Mouse (Mus musculus) adipose tissue, adult 10 weeks (tissue): ENCODE results near the gene Olfr103. TPM values are rescaled to one million over a fixed set of nuclear protein-coding genes. Genes with fewer than 3 reads are reported as not detected.

Experiments used
- polyA plus RNA-seq: library from polyadenylated mRNA; stranded (reverse); fragments of 350-450 nt; fragmentation: Illumina TruSeq; extraction: RNeasy Lipid Tissue Mini Kit (QIAGEN cat#74804); gene quantifications from one replicate; pipeline ENCODE4 v1.2.3, GENCODE M21; 2014; ENCODE audit warnings: low read depth, low replicate concordance

Gene Olfr103
- not detected for polyA plus RNA-seq

GRCm38 (mm10) chr17:37339598-37339997 is at the start of gene Olfr103:
Gene Olfr103, minus strand, starts transcription at chr17:37339698.

DNA sequence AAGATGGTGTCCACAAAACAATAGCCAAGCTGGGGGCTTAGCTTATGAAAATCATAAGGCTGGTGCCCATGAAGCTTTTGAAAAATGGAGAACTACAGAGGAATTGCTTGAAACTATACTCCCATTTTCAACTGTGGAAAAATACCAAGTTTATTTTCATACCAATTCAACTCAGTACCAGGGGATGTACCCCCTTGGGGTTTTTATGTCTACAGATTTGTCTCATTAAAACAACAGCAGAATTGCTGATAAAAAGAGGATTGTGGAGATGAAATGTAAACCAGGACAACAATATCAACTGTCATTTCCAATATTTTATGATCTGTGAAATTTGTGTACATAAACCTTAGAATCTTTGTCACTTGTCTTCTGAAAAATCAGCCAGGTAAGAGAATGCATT is 39.2 kb upstream of the Olfr103 start, which contains the start of gene Olfr105-ps:
TSS of gene Olfr105-ps (plus strand) at position 301 of the 400 bp plus-strand sequence.

DNA sequence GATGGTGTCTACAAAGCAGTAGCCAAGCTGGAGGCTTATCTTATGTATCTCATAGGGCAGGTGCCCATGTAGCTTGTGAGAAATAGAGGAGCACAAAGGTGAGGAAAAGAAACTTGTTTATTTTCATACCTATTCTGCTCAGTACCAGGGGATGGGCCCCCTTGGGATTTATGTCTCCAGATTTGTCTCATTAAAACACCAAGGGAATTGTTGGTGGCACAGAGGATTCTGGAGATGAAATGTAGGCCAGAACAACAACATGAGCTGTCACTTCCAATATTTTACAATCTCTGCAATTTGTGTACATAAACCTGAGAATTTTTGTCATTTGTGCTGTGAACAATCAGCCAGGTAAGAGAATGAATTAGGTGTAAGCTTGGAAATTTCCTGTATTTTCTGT is 19.8 kb upstream of the Olfr103 start, which contains the start of gene Olfr104-ps:
TSS of gene Olfr104-ps (plus strand) at position 301 of the 400 bp plus-strand sequence.

DNA sequence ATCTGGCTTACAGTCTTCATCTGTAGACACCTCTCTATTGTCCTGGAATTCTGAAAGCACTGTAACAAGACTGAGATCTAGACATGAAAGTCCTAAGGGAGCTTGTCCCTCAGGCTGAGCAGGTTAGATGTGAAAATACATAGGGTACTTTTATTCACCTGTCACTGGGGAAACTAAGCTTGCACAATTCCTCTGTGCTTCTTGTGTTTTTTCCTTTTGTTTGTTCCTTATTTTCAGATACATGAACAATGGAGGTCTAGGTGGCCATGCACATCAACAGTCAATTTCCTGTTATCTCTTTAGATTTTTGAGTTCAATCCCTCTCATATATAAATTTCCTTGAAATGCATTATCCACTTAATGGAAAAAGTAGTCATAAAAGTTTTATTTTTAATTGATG is 22.5 kb downstream of the Olfr103 start, which contains the start of gene Olfr102:
TSS of gene Olfr102 (minus strand) at position 101 of the 400 bp plus-strand sequence.

GRCm38 (mm10) chr17:37304213-37304612 is 35.3 kb downstream of the Olfr103 start, which contains the start of gene Olfr101:
Gene Olfr101, minus strand, starts transcription at chr17:37304313.

Other genes with a start within 250 kb of the Olfr103 start
- not detected for gene Olfr91, start 241.4 kb downstream of the Olfr103 start, polyA plus RNA-seq
- gene Olfr92, start 219.6 kb downstream of the Olfr103 start, polyA plus RNA-seq = not detected
- gene Olfr93, start 178.2 kb downstream of the Olfr103 start, polyA plus RNA-seq = not detected
- gene Ubd, start 145.8 kb downstream of the Olfr103 start, polyA plus RNA-seq = 3.3 TPM
- gene Olfr94, start 138.7 kb downstream of the Olfr103 start, polyA plus RNA-seq = not detected
- gene Olfr95, start 126.6 kb downstream of the Olfr103 start, polyA plus RNA-seq = not detected
- not detected for gene Olfr96, start 119.6 kb downstream of the Olfr103 start, polyA plus RNA-seq
- not detected for gene Olfr97, start 102.4 kb downstream of the Olfr103 start, polyA plus RNA-seq
- not detected for gene Olfr98, start 75.9 kb downstream of the Olfr103 start, polyA plus RNA-seq
- gene H2-M3, start 69.5 kb downstream of the Olfr103 start, polyA plus RNA-seq = 8.0 TPM
- gene Olfr99, start 56.2 kb downstream of the Olfr103 start, polyA plus RNA-seq = not detected
- gene Olfr101, start 35.4 kb downstream of the Olfr103 start, polyA plus RNA-seq = not detected
- gene Olfr102, start 22.6 kb downstream of the Olfr103 start, polyA plus RNA-seq = not detected
- gene Olfr104-ps, start 19.9 kb upstream of the Olfr103 start, polyA plus RNA-seq = not detected
- not detected for gene Olfr105-ps, start 39.3 kb upstream of the Olfr103 start, polyA plus RNA-seq
- gene Olfr106-ps, start 50.7 kb upstream of the Olfr103 start, polyA plus RNA-seq = not detected
- gene Olfr107, start 59.5 kb upstream of the Olfr103 start, polyA plus RNA-seq = not detected
- not detected for gene Olfr108, start 105.8 kb upstream of the Olfr103 start, polyA plus RNA-seq
- gene Olfr109, start 119.2 kb upstream of the Olfr103 start, polyA plus RNA-seq = not detected
- not detected for gene H2-M2, start 143.9 kb upstream of the Olfr103 start, polyA plus RNA-seq
- not detected for gene Olfr110, start 152.8 kb upstream of the Olfr103 start, polyA plus RNA-seq
- not detected for gene Olfr111, start 168.3 kb upstream of the Olfr103 start, polyA plus RNA-seq
- gene Olfr112, start 229.8 kb upstream of the Olfr103 start, polyA plus RNA-seq = 0.78 TPM
- not detected for gene Olfr113, start 238.0 kb upstream of the Olfr103 start, polyA plus RNA-seq